Mouse (Mus musculus) C2C12 (cell line): Measurements from ENCODE around the gene Armc9. TPM values are rescaled to one million over a fixed set of nuclear protein-coding genes. Genes with fewer than 3 reads are reported as not detected.

ENCODE experiments used
- H3K27me3 ChIP-seq: one replicate; pipeline ENCODE4 v1.6.1; 2011; ENCODE audit not compliant: control insufficient read depth, insufficient read depth, insufficient read length
- H3K36me3 ChIP-seq: one replicate; pipeline ENCODE4 v1.6.1; 2011; ENCODE audit not compliant: control insufficient read depth, insufficient read depth
- H3K4me3 ChIP-seq: one replicate; pipeline ENCODE4 v1.5.1; 2011; ENCODE audit warnings: mild to moderate bottlenecking, control low read depth; ENCODE audit not compliant: poor library complexity, insufficient read depth, severe bottlenecking
- H3K79me2 ChIP-seq: one replicate; pipeline ENCODE4 v1.6.1; 2011; ENCODE audit not compliant: control insufficient read depth, insufficient read depth
- H3K79me3 ChIP-seq: one replicate; pipeline ENCODE4 v1.6.1; 2011; ENCODE audit warnings: low read depth, control low read depth
- H3ac ChIP-seq: one replicate; pipeline ENCODE3; 2011; ENCODE audit warnings: low read depth; ENCODE audit not compliant: control insufficient read depth, insufficient read length
- CEBPB ChIP-seq: IDR thresholded peaks from one replicate; pipeline ENCODE4 v1.6.1; 2011; ENCODE audit warnings: low read depth, mild to moderate bottlenecking, control low read depth, moderate library complexity
- CTCF ChIP-seq: IDR thresholded peaks from one replicate; pipeline ENCODE4 v1.5.1; 2011; ENCODE audit not compliant: control insufficient read depth, insufficient read depth, insufficient read length
- FOSL1 ChIP-seq: IDR thresholded peaks from one replicate; pipeline ENCODE4 v1.8.0; 2011; ENCODE audit warnings: mild to moderate bottlenecking, low read length; ENCODE audit not compliant: poor library complexity, insufficient read depth, severe bottlenecking
- MAX ChIP-seq: IDR thresholded peaks from one replicate; pipeline ENCODE4 v1.6.1; 2011; ENCODE audit warnings: mild to moderate bottlenecking, control low read depth
- MYOD1 ChIP-seq: IDR thresholded peaks from one replicate; pipeline ENCODE4 v1.6.1; 2011; ENCODE audit warnings: low read depth; ENCODE audit not compliant: control insufficient read depth, insufficient read length
- MYOG ChIP-seq: IDR thresholded peaks from one replicate; pipeline ENCODE4 v1.6.1; 2011; ENCODE audit not compliant: control insufficient read depth, insufficient read length; ENCODE audit errors: extremely low read depth
- USF1 ChIP-seq: IDR thresholded peaks from one replicate; pipeline ENCODE4 v1.6.1; 2011; ENCODE audit warnings: low read depth, mild to moderate bottlenecking, control low read depth, moderate library complexity
- polyA plus RNA-seq: library from polyadenylated mRNA; unstranded; fragments of >200 nt; fragmentation: generic; extraction: Trizol; gene quantifications from one replicate; pipeline ENCODE4 v1.2.1, GENCODE M21; 2012; ENCODE audit warnings: missing spikeins

Gene Armc9
- polyA plus RNA-seq, 1 experiment, result 5.6 TPM

DNA sequence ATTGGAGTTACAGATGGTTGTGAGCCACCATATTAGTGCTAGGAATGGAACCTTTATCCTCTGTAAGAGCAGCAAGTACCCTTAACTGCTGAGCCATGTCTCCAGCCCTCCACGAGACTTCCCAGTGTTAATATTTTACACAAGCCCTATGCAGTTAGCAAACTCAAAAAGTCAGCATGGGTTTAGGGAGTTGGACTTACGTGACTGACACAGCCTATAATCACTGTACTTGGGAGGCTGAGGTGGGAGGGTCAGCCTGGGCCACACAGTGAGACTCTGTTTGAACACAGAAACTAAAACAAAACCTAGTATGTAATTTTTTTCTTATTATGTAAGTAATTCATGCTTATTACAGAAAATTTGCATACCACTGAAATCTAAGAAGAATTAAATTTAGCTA is 33.7 kb downstream of the Armc9 start:
- Histone ChIP-seq H3K79me2 (no peaks in the 10 kb centered on the region), H3ac (no peak overlapping the region), H3K79me3 (no peaks in the 10 kb centered on the region), H3K27me3 (no peaks in the 10 kb centered on the region), H3K36me3 (no peaks in the 10 kb centered on the region), H3K4me3 (no peak overlapping the region)
- TF ChIP-seq MYOD1 (no peak), FOSL1 (no peak), MAX (no peak), CTCF (no peak), MYOG (no peak), CEBPB (no peak), USF1 (no peak)

- TF ChIP-seq CEBPB (no peak), MYOD1 (no peak), MYOG (no peak), USF1 (no peak), MAX (no peak), FOSL1 (no peak), CTCF (no peak)
- Histone ChIP-seq H3K36me3 (no peaks in the 10 kb centered on the region), H3ac (no peak overlapping the region), H3K27me3 (no peaks in the 10 kb centered on the region), H3K79me2 (no peaks in the 10 kb centered on the region), H3K4me3 (no peak overlapping the region), H3K79me3 (no peaks in the 10 kb centered on the region)
Measured at GRCm38 (mm10) chr1:86189034-86189702, 34.6 kb downstream of the Armc9 start.

DNA sequence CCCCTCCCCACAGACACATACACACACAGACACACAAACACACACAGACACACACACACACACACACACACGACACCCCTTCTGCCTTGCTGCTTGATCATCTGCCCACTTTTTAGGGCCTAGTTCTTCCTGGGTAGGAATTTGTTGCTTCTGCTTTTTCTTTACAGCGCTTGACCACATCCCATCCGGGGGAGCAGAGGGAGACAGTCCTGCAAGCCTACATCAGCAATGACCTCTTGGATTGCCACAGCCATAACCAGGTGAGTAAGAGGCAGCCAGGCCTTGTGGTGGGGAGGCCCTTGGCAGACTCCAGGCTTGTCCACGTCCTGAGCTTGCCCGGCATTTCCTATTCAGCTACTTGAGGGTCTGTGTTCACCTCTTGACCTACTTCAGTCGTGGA is 36.3 kb downstream of the Armc9 start:
- Histone ChIP-seq H3K79me2 (no peaks in the 10 kb centered on the region), H3K4me3 (no peak overlapping the region), H3K79me3 (no peaks in the 10 kb centered on the region), H3ac (no peak overlapping the region), H3K27me3 (no peaks in the 10 kb centered on the region), H3K36me3 (no peaks in the 10 kb centered on the region)
- no peak for TF ChIP-seq CTCF

DNA sequence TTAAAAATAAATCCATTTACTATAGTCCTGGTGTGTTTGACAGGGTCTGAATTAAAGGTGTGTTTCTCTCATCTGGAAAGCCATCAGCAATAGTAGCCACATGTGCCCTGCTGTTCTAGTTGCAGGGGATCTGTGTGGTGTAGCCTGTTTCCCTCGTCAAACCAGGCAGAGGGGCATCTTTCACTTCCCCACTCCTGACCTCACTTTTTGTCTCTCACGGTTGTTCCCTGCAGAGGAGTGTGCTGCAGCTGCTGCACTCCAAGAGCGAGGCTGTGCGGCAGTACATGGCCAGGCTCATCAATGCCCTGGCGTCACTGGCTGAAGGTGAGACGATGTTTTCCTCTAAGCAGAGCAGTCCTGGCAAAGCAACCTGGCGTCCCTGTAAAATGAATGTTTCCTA is 39.5 kb downstream of the Armc9 start:
- TF ChIP-seq MYOD1 (no peak), MYOG (no peak), FOSL1 (no peak), CEBPB (no peak), MAX (no peak), USF1 (no peak), CTCF (no peak)
- H3K79me3 ChIP-seq, result no peaks in the 10 kb centered on the region
- H3K79me2 ChIP-seq, result no peaks in the 10 kb centered on the region
- H3K27me3 ChIP-seq, result no peaks in the 10 kb centered on the region
- H3ac ChIP-seq, result no peak overlapping the region
- no peaks in the 10 kb centered on the region for H3K36me3 ChIP-seq
- no peak overlapping the region for H3K4me3 ChIP-seq

GRCm38 (mm10) chr1:86198276-86198675 is 43.7 kb downstream of the Armc9 start:
- TF ChIP-seq MYOD1 (no peak), MYOG (no peak), MAX (no peak), CEBPB (no peak), FOSL1 (no peak), USF1 (no peak), CTCF (no peak)
- no peak overlapping the region for H3K4me3 ChIP-seq
- no peaks in the 10 kb centered on the region for H3K79me2 ChIP-seq
- no peaks in the 10 kb centered on the region for H3K79me3 ChIP-seq
- no peak overlapping the region for H3ac ChIP-seq
- no peaks in the 10 kb centered on the region for H3K27me3 ChIP-seq
- H3K36me3 ChIP-seq, result no peaks in the 10 kb centered on the region

DNA sequence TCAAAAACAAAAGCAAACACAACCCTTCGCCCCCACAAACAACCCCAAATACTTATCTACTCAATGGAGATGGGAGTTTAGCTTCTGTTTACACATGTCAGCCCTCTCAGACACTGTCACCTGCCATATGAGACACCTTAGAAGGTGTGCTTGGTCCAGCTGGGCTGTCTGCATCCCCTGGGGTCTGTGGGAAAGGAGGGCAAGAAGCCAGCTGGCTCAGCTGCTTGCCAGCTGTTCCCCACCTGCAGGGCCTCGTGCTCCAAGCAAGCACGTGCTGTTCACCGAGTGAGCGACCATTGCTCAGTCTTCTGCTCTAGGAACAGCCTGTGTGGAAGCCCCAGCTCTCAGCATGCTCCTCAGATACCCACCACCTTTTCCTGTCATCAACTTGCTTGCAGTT is 44.4 kb downstream of the Armc9 start:
- Histone ChIP-seq H3K79me3 (no peaks in the 10 kb centered on the region), H3K79me2 (no peaks in the 10 kb centered on the region), H3K4me3 (no peak overlapping the region), H3ac (no peak overlapping the region), H3K27me3 (no peaks in the 10 kb centered on the region), H3K36me3 (no peaks in the 10 kb centered on the region)
- TF ChIP-seq CTCF, result no peak
- TF ChIP-seq USF1, result no peak
- no peak for TF ChIP-seq MYOD1
- TF ChIP-seq CEBPB, result no peak
- no peak for TF ChIP-seq MYOG
- no peak for TF ChIP-seq FOSL1
- no peak for TF ChIP-seq MAX
